Mouse (Mus musculus) hematopoietic multipotent progenitor cell, adult 10-12 weeks (in vitro differentiated cells): ENCODE results near the gene Ptbp2. TPM values are rescaled to one million over a fixed set of nuclear protein-coding genes. Genes with fewer than 3 reads are reported as not detected.

ENCODE experiments used
- polyA plus RNA-seq: library from polyadenylated mRNA; stranded (reverse); fragments of >175 nt; gene quantifications from 2 replicates; pipeline ENCODE4 v1.2.3, GENCODE M21; 2012; ENCODE audit warnings: low replicate concordance

Gene Ptbp2
- polyA plus RNA-seq: 0.98 and 3.0 TPM in 2 replicates

GRCm38 (mm10) chr3:119784366-119784765 is at the start of gene Ptbp2:
Ptbp2 (minus strand) TSS chr3:119784466.

